Mouse (Mus musculus) ES-Bruce4 (cell line): ENCODE results near the gene Erg.

Experiments
- CTCF ChIP-seq: IDR thresholded peaks from one replicate; pipeline ENCODE4 v1.8.1; 2011; ENCODE audit warnings: low read depth, low read length
- EP300 ChIP-seq: IDR thresholded peaks from 2 replicates; pipeline ENCODE4 v1.6.1; 2011; ENCODE audit warnings: low read depth, low read length; ENCODE audit not compliant: insufficient read depth
- POLR2A ChIP-seq: IDR thresholded peaks from one replicate; pipeline ENCODE4 v1.8.1; 2011; ENCODE audit warnings: low read length; ENCODE audit not compliant: insufficient read depth

DNA sequence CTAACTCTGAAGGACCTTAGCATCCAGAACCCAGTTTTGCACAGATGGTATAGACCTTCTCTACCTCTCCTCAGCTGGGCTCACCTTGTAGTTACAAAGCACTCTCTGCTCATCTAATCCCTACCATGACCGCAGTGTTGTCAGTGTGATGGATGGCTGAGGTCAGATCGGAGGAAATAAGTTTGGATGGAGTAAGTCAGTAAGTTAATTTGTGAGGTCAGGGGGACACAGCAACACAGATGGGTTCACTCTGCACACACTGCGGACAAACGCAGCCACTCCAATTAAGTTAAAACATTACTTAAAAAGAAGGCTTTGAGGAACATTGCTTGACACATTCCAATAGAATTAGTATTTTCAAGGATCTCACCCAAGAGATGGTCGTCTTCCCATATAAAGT, 2.5 kb upstream of the Erg start:
- no peak for TF ChIP-seq CTCF
- TF ChIP-seq POLR2A: no peak
- no peak for TF ChIP-seq EP300
